Mouse (Mus musculus) forebrain, embryonic 14.5 days (tissue): Measurements from ENCODE around the gene Rreb1. TPM values are rescaled to one million over a fixed set of nuclear protein-coding genes. Genes with fewer than 3 reads are reported as not detected.
A peak's percentile ranks its signal among the peaks of the same experiment; 100 is the strongest.

Experiments
- ATAC-seq: fragments of 200-750 bp; cut with Nextera tagmentation; 2 replicates; pipeline ENCODE4 v1.8.0; 2017; ENCODE audit warnings: mild to moderate bottlenecking, moderate library complexity
- DNase-seq: peaks from one replicate; pipeline ENCODE4 v3.0.0-alpha.2; 2015; ENCODE audit warnings: low spot score
- H3K27ac ChIP-seq: fragments of 300-500 bp; sonication (generic); 2 replicates; pipeline ENCODE4 v1.5.1; 2014; ENCODE audit warnings: low read depth, mild to moderate bottlenecking, control low read depth, low read length, moderate library complexity
- H3K27me3 ChIP-seq: fragments of 300-500 bp; sonication (generic); replicated peaks from 2 replicates; pipeline ENCODE4 v1.6.1; 2014; ENCODE audit warnings: low read length, control low read depth, mixed read lengths; ENCODE audit not compliant: control insufficient read depth, insufficient read depth
- H3K36me3 ChIP-seq: fragments of 300-500 bp; sonication (generic); 2 replicates; pipeline ENCODE4 v1.6.1; 2014; ENCODE audit warnings: low read length, control low read depth; ENCODE audit not compliant: control insufficient read depth, insufficient read depth
- H3K4me1 ChIP-seq: fragments of 300-500 bp; sonication (generic); 2 replicates; pipeline ENCODE4 v1.6.1; 2014; ENCODE audit warnings: antibody characterized with exemption, low read length, control low read depth; ENCODE audit not compliant: control insufficient read depth, insufficient read depth
- H3K4me2 ChIP-seq: fragments of 300-500 bp; sonication (generic); 2 replicates; pipeline ENCODE4 v1.6.1; 2014; ENCODE audit warnings: mild to moderate bottlenecking, control low read depth, low read length
- H3K4me3 ChIP-seq: fragments of 300-500 bp; sonication (generic); 2 replicates; pipeline ENCODE4 v1.5.1; 2014; ENCODE audit warnings: low read depth, low read length, control low read depth
- H3K9ac ChIP-seq: fragments of 300-500 bp; sonication (generic); 2 replicates; pipeline ENCODE4 v1.6.1; 2014; ENCODE audit warnings: mild to moderate bottlenecking, low read length, control low read depth, moderate library complexity
- H3K9me3 ChIP-seq: fragments of 300-500 bp; sonication (generic); replicated peaks from 2 replicates; pipeline ENCODE4 v1.6.1; 2016; ENCODE audit warnings: low read length, control low read depth, mixed read lengths; ENCODE audit not compliant: control insufficient read depth
- WGBS: fragments of 180-500 bp; shearing (Covaris S2); extraction: QIAGEN DNeasy Blood & Tissue Kit; methylation state at CpG from one replicate; pipeline ENCODE4 v1.1.7; 2014; 5-methylcytosine and 5-hydroxymethylcytosine counted together
- polyA plus RNA-seq: library from polyadenylated mRNA; unstranded; fragments of >200 nt; fragmentation: Nextera tagmentation; extraction: Ambion mirVana; gene quantifications from 2 replicates; pipeline ENCODE4 v1.2.1, GENCODE M21; 2014

Gene Rreb1
- polyA plus RNA-seq, 1 experiment from 2014 or later, result 1.5 TPM

GRCm38 (mm10) chr13:37857284-37858065 is 79.3 kb downstream of the Rreb1 start:
- H3K4me2 ChIP-seq, result peak overlapping the region; percentile 95
- 0 out of 2 replicates have a peak, but pooled peaks cover 4% of the 10 kb centered on the region for H3K27me3 ChIP-seq
- peak; percentile 93 for DNase-seq
- peak; percentile 97 for ATAC-seq
- no peaks in the 10 kb centered on the region for H3K36me3 ChIP-seq
- 2% methylated on average over 55 of the region's 59 CpGs for WGBS
- H3K4me1 ChIP-seq, result 0 out of 2 replicates have a peak, but pooled peaks cover 3% of the 10 kb centered on the region
- peak overlapping the region; percentile 71 for H3K9ac ChIP-seq
- H3K9me3 ChIP-seq, result no peaks in the 10 kb centered on the region
- peak overlapping the region; percentile 61 for H3K4me3 ChIP-seq
- H3K27ac ChIP-seq, result no peak overlapping the region

DNA sequence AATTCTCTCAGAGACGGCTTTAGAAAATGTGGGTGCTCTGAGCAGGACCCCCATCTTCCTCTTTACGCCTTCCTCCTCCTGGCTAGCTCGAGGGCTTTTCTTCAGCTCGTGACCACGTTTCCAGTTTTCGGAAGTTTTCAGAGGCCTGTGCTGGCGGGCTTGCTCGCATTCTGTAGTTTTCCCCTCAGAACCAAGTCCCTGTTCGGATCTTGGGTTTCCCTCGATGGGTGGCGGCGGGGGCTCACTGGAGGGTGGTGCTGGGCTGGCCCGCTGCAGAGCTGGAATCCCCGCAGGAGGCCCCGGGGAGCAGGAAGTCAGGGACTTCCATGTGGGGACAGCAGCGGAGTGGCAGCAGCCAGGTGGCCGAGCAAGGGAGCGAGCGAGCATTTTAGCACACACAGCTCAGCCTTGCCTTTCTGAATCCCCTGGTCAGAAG is 79.9 kb downstream of the Rreb1 start:
- 0 out of 2 replicates have a peak, but pooled peaks cover 3% of the 10 kb centered on the region for H3K4me1 ChIP-seq
- peak overlapping the region; percentile 61 for H3K4me3 ChIP-seq
- H3K36me3 ChIP-seq, result no peaks in the 10 kb centered on the region
- 0 out of 2 replicates have a peak, but pooled peaks cover 4% of the 10 kb centered on the region for H3K27me3 ChIP-seq
- H3K4me2 ChIP-seq, result peak overlapping the region; percentile 95
- H3K9ac ChIP-seq, result peak overlapping the region; percentile 71
- no peaks in the 10 kb centered on the region for H3K9me3 ChIP-seq
- H3K27ac ChIP-seq, result no peak overlapping the region
- 8% methylated on average over 19 of the region's 19 CpGs for WGBS
- ATAC-seq (peak; percentile 60), DNase-seq (no peak)

- peak overlapping the region; percentile 61 for H3K4me3 ChIP-seq
- 46% methylated on average over 9 of the region's 9 CpGs for WGBS
- ATAC-seq (no peak), DNase-seq (no peak)
- H3K9ac ChIP-seq, result peak overlapping the region; percentile 71; the same call in 1 of the 2 replicates
- no peaks in the 10 kb centered on the region for H3K9me3 ChIP-seq
- H3K36me3 ChIP-seq, result no peaks in the 10 kb centered on the region
- 0 out of 2 replicates have a peak, but pooled peaks cover 3% of the 10 kb centered on the region for H3K4me1 ChIP-seq
- peak overlapping the region; percentile 95 for H3K4me2 ChIP-seq
- no peak overlapping the region for H3K27ac ChIP-seq
- H3K27me3 ChIP-seq, result 0 out of 2 replicates have a peak, but pooled peaks cover 4% of the 10 kb centered on the region
Measured at GRCm38 (mm10) chr13:37858508-37858907, 80.3 kb downstream of the Rreb1 start.

DNA sequence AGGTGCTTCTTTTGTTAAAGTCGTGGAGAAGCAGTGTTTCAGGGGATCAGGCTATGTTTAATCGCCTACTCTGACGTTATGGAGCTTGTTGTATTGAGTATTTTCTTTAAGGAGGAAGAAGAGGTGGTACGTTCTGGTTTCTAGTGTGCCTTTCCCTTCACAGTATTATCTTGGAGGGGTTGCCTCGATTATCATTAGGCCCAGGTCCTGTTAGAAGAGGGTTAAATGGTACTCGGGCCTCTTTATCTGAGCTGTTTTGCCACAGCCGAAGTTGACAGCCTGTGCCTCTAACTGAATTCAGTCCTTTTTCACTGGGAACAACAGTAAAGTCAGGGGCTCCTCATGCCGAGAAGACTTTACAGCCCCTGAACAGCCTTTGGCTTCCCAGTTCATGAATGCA is 81.6 kb downstream of the Rreb1 start:
- no peak overlapping the region for H3K4me2 ChIP-seq
- H3K9me3 ChIP-seq, result no peaks in the 10 kb centered on the region
- H3K27ac ChIP-seq, result no peak overlapping the region
- DNase-seq (no peak), ATAC-seq (no peak)
- H3K9ac ChIP-seq, result no peak overlapping the region
- 0 out of 2 replicates have a peak, but pooled peaks cover 4% of the 10 kb centered on the region for H3K27me3 ChIP-seq
- no peak overlapping the region for H3K4me3 ChIP-seq
- H3K4me1 ChIP-seq, result 0 out of 2 replicates have a peak, but pooled peaks cover 3% of the 10 kb centered on the region
- H3K36me3 ChIP-seq, result no peaks in the 10 kb centered on the region
- WGBS, result 51% methylated on average over 8 of the region's 8 CpGs

GRCm38 (mm10) chr13:37860204-37860603 is 82.0 kb downstream of the Rreb1 start:
- H3K9ac ChIP-seq, result no peak overlapping the region
- H3K4me1 ChIP-seq, result 0 out of 2 replicates have a peak, but pooled peaks cover 3% of the 10 kb centered on the region
- 0 out of 2 replicates have a peak, but pooled peaks cover 4% of the 10 kb centered on the region for H3K27me3 ChIP-seq
- ATAC-seq (no peak), DNase-seq (no peak)
- H3K4me3 ChIP-seq, result no peak overlapping the region
- WGBS, result 82% methylated on average over 3 of the region's 3 CpGs
- no peak overlapping the region for H3K27ac ChIP-seq
- no peaks in the 10 kb centered on the region for H3K9me3 ChIP-seq
- no peak overlapping the region for H3K4me2 ChIP-seq
- no peaks in the 10 kb centered on the region for H3K36me3 ChIP-seq

DNA sequence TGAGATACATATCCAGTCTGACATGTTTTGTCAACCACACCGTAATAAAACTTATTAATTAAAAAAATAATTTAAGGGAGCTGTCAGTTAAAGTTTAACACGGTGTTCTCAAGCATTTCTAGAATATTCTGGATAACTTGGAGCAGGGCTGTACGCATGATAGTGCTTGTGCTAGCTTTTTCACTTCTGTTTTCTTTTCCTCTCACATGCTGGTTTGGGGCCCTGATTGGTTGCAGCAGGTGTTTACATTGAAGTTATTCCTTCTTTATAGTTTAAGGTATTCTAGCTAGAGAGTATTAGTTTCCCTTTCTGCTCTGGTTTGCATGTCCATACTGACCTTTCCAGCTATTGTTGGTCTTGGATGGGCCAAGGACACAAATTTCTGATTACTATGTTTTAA is 82.6 kb downstream of the Rreb1 start:
- no peak overlapping the region for H3K4me3 ChIP-seq

GRCm38 (mm10) chr13:37862492-37862891 is 84.3 kb downstream of the Rreb1 start:
- peak; percentile 33 for DNase-seq
- Histone ChIP-seq H3K4me2 (no peak overlapping the region), H3K36me3 (no peaks in the 10 kb centered on the region), H3K4me1 (peaks cover 5% of the 10 kb centered on the region; the same call in 1 of the 2 replicates), H3K4me3 (no peak overlapping the region), H3K9me3 (no peaks in the 10 kb centered on the region), H3K27ac (no peak overlapping the region), H3K27me3 (no peaks in the 10 kb centered on the region), H3K9ac (no peak overlapping the region)
- ATAC-seq, result no peak
- 19% methylated on average over 6 of the region's 6 CpGs for WGBS

More for the DNA sequence above, 82.6 kb downstream of the Rreb1 start:
- WGBS, result 92% methylated on average over 3 of the region's 3 CpGs
- H3K4me1 ChIP-seq, result 0 out of 2 replicates have a peak, but pooled peaks cover 3% of the 10 kb centered on the region
- H3K27ac ChIP-seq, result no peak overlapping the region
- H3K9me3 ChIP-seq, result no peaks in the 10 kb centered on the region
- no peak overlapping the region for H3K4me2 ChIP-seq
- H3K27me3 ChIP-seq, result 0 out of 2 replicates have a peak, but pooled peaks cover 4% of the 10 kb centered on the region
- no peak for DNase-seq
- no peak overlapping the region for H3K9ac ChIP-seq
- H3K36me3 ChIP-seq, result no peaks in the 10 kb centered on the region
- no peak for ATAC-seq

DNA sequence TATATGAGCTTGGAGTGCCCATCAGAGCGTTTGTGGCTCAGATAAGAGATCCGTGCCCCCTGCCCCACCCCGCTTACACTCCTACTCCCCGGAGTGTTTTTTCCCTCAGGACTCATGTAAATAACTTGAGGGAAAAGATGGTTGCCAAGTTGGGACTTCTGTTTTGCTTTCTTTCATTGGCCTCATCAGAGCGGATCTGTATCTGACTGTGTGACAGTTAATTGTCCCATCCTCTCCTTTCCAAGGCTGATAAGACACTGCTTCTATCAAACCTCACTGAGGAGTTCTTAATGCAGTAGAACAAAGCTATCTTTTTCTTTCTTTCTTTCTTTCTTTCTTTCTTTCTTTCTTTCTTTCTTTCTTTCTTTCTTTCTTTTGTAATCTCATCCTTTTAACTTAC is 85.4 kb downstream of the Rreb1 start:
- Histone ChIP-seq H3K9ac (no peak overlapping the region), H3K36me3 (no peaks in the 10 kb centered on the region), H3K27me3 (no peaks in the 10 kb centered on the region), H3K4me3 (no peak overlapping the region), H3K27ac (no peak overlapping the region), H3K4me2 (no peak overlapping the region), H3K9me3 (no peaks in the 10 kb centered on the region), H3K4me1 (peaks cover 2% of the 10 kb centered on the region; the same call in 1 of the 2 replicates)
- DNase-seq, result no peak
- 90% methylated on average over 5 of the region's 5 CpGs for WGBS
- no peak for ATAC-seq

- ATAC-seq, result no peak
- Histone ChIP-seq H3K27me3 (no peaks in the 10 kb centered on the region), H3K4me3 (no peak overlapping the region), H3K9ac (no peak overlapping the region), H3K4me2 (no peak overlapping the region), H3K9me3 (no peaks in the 10 kb centered on the region), H3K36me3 (no peaks in the 10 kb centered on the region), H3K4me1 (peaks cover 2% of the 10 kb centered on the region; the same call in 1 of the 2 replicates), H3K27ac (no peak overlapping the region)
- DNase-seq, result no peak
- WGBS, result 96% methylated on average over 1 of the region's 1 CpGs
Measured at GRCm38 (mm10) chr13:37864697-37865096, 86.5 kb downstream of the Rreb1 start.
